Mouse (Mus musculus): Measurements from ENCODE around the gene Gm20696. TPM values are rescaled to one million over a fixed set of nuclear protein-coding genes. Genes with fewer than 3 reads are reported as not detected.

Gene Gm20696
- polyA plus RNA-seq, 1 experiment from 2014 or later, result 1.9 TPM

DNA sequence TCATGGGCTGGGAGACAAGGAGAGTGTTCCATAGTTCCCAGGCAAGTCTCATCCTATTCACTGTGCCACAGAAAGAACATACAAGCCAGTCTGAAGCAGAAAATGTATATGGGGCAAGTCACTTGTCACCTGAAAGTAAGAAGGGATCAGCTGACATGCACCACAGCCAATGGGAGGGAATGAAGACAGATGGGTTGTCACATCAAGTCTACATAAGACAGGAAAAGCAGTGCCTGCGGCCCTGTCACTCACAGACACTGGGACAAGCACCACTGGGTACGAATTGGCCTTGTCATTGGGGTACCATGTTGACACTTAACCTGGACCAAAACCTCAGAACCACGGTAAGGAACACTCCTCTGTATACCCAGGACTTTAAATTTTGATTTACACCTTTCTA is 360.8 kb downstream of the Gm20696 start:
- no peak for ATAC-seq (ENCODE audit: insufficient read depth, low FRiP score)
- Histone ChIP-seq H3K27ac (ENCODE audit: low read length) (no peak overlapping the region), H3K9me3 (replicated peaks; ENCODE audit: control insufficient read depth, low read length) (no peaks in the 10 kb centered on the region), H3K4me2 (ENCODE audit: low read depth, low read length) (no peak overlapping the region), H3K27me3 (ENCODE audit: control insufficient read depth, insufficient read depth, low read length) (no peaks in the 10 kb centered on the region), H3K4me3 (replicated peaks; ENCODE audit: low read length) (no peak overlapping the region), H3K36me3 (ENCODE audit: control insufficient read depth, insufficient read depth, low read length) (no peaks in the 10 kb centered on the region), H3K9ac (ENCODE audit: low read length) (no peak overlapping the region), H3K4me1 (ENCODE audit: control insufficient read depth, insufficient read depth, low read length) (no peaks in the 10 kb centered on the region)
- WGBS, result 86% methylated on average over 3 of the region's 3 CpGs

DNA sequence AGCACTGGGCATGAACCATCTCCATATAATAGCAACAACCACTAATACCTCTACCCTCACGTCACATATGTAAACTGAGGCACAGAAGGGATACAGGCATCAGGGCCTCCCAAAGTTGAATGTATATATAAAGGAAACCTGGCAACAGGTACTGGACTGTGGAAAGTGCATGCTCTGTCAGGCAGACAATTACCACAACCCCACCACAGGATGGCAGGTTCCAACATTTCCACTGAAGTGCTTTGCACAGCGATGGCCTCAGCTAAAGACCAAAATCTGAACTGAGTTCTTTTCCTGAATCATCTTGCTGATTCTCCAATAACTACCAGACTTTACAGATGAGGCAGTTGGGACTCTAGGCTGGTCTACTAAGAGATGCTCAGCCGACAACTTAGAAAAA is 361.4 kb downstream of the Gm20696 start:
- WGBS, result 86% methylated on average over 3 of the region's 3 CpGs
- Histone ChIP-seq H3K4me1 (ENCODE audit: control insufficient read depth, insufficient read depth, low read length) (no peaks in the 10 kb centered on the region), H3K9me3 (replicated peaks; ENCODE audit: control insufficient read depth, low read length) (no peaks in the 10 kb centered on the region), H3K36me3 (ENCODE audit: control insufficient read depth, insufficient read depth, low read length) (no peaks in the 10 kb centered on the region), H3K27me3 (ENCODE audit: control insufficient read depth, insufficient read depth, low read length) (no peaks in the 10 kb centered on the region), H3K4me3 (replicated peaks; ENCODE audit: low read length) (no peak overlapping the region), H3K4me2 (ENCODE audit: low read depth, low read length) (no peak overlapping the region), H3K9ac (ENCODE audit: low read length) (no peak overlapping the region), H3K27ac (ENCODE audit: low read length) (no peak overlapping the region)
- ATAC-seq (ENCODE audit: insufficient read depth, low FRiP score), result no peak

DNA sequence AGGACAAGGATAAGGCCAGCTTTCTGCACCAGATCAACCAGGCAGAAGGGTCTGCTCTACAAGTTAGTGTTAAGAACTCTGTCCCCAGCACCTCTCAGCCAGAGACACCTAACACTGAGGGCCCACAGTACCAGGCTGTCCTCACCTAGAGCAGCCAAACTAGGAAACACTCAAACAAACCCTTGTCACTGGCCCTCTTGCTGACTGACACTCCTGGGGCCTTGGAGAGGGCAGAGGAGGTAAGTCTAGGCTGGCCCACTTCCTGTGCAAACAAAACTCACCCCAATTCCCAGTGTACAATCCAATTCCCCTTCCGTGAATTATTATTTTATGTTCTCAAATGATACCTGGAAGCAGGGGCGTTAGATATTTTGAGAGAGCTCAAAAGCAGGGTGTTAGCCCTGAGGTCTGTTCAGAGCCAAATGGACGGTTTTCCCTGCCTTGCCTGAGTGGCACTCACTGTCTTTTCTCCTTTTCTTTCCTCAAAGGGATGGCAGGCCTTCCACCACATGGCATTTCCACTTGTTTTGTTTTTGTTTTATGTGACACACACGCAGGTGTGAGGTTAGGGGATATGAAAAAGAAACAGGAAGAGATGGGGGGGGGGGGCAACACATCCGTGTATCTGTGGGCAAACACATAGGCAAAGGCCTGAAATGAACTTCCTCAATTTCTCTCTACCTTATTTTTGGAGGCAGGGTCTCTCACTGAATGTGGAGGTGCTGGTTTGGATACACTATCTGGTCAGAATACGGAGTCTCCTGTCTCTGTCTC is 363.7 kb downstream of the Gm20696 start:
- Histone ChIP-seq H3K27ac (ENCODE audit: low read length) (no peak overlapping the region), H3K9ac (ENCODE audit: low read length) (no peak overlapping the region), H3K36me3 (ENCODE audit: control insufficient read depth, insufficient read depth, low read length) (no peaks in the 10 kb centered on the region), H3K27me3 (ENCODE audit: control insufficient read depth, insufficient read depth, low read length) (no peaks in the 10 kb centered on the region), H3K4me2 (ENCODE audit: low read depth, low read length) (no peak overlapping the region), H3K4me1 (ENCODE audit: control insufficient read depth, insufficient read depth, low read length) (no peaks in the 10 kb centered on the region), H3K9me3 (replicated peaks; ENCODE audit: control insufficient read depth, low read length) (no peaks in the 10 kb centered on the region), H3K4me3 (replicated peaks; ENCODE audit: low read length) (no peak overlapping the region)
- no peak for ATAC-seq (ENCODE audit: insufficient read depth, low FRiP score)
- 74% methylated on average over 6 of the region's 6 CpGs for WGBS

DNA sequence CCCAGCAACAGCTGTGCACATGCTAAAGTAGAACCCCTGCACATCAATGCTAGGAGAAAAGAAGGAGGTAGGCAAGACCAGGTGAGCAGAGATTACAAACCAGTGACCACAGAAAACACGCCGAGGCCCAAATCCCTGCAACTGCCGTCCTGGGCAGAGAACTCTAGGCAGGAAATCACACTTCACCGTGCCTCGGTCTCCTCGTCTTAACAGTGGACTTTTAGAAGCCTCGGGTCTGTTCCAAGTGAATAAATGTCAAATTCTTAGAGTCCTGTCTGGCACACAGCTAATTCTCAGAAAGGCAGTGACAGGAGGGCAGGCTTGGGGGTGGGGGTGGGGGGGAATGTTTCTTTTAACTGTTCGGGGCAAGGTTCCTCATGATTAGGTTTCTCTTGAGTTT is 364.7 kb downstream of the Gm20696 start:
- no peak overlapping the region for H3K4me2 ChIP-seq (ENCODE audit: low read depth, low read length)
- H3K27ac ChIP-seq (ENCODE audit: low read length), result no peak overlapping the region
- no peaks in the 10 kb centered on the region for H3K9me3 ChIP-seq (replicated peaks; ENCODE audit: control insufficient read depth, low read length)
- no peak overlapping the region for H3K9ac ChIP-seq (ENCODE audit: low read length)
- no peak for ATAC-seq (ENCODE audit: insufficient read depth, low FRiP score)
- no peaks in the 10 kb centered on the region for H3K36me3 ChIP-seq (ENCODE audit: control insufficient read depth, insufficient read depth, low read length)
- H3K4me1 ChIP-seq (ENCODE audit: control insufficient read depth, insufficient read depth, low read length), result no peaks in the 10 kb centered on the region
- WGBS, result 79% methylated on average over 8 of the region's 8 CpGs
- H3K27me3 ChIP-seq (ENCODE audit: control insufficient read depth, insufficient read depth, low read length), result no peaks in the 10 kb centered on the region
- H3K4me3 ChIP-seq (replicated peaks; ENCODE audit: low read length), result no peak overlapping the region

DNA sequence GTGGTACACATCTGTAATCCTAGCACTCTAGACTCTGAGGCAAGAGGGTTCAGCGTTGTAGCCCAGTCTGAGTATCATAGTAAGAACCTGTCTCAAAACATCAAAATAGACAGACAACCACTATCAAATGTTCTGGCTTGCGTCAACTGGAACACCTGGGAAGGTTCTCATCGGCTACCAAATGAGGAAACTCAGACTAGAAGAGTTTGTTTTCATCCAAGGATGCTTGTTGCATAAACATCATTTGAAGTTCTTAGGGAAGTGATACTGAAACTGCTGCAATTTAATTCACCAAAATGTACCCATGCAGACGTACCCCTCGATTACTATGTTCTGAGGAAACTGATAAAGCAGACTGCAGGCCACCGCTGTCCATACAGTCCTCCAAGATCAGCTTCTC is 366.4 kb downstream of the Gm20696 start:
- WGBS, result 84% methylated on average over 6 of the region's 6 CpGs
- Histone ChIP-seq H3K4me1 (ENCODE audit: control insufficient read depth, insufficient read depth, low read length) (peaks cover 5% of the 10 kb centered on the region; the same call in 1 of the 2 replicates), H3K27ac (ENCODE audit: low read length) (no peak overlapping the region), H3K4me2 (ENCODE audit: low read depth, low read length) (no peak overlapping the region), H3K9me3 (replicated peaks; ENCODE audit: control insufficient read depth, low read length) (no peaks in the 10 kb centered on the region), H3K4me3 (replicated peaks; ENCODE audit: low read length) (no peak overlapping the region), H3K9ac (ENCODE audit: low read length) (no peak overlapping the region), H3K27me3 (ENCODE audit: control insufficient read depth, insufficient read depth, low read length) (no peaks in the 10 kb centered on the region), H3K36me3 (ENCODE audit: control insufficient read depth, insufficient read depth, low read length) (no peaks in the 10 kb centered on the region)
- no peak for ATAC-seq (ENCODE audit: insufficient read depth, low FRiP score)

DNA sequence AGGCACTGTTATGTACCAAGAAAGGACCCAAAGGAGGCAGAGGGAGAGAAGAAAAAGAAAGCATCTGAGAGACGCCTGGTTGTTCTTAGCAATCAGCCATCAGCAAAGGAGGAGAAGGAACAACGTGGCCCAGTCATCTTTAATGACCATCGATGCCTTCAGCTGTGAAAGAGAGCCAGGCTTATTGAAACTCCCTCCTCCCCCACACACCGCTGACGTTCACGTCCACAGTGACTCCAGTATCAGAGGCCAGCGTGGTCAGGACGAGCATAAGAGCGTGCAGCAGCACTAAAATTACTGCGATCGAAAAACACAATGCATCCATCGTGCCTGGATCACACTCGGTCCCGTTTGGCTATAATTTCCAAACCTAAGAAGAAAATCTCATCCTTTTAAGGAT is 367.4 kb downstream of the Gm20696 start:
- no peaks in the 10 kb centered on the region for H3K36me3 ChIP-seq (ENCODE audit: control insufficient read depth, insufficient read depth, low read length)
- no peak overlapping the region for H3K4me3 ChIP-seq (replicated peaks; ENCODE audit: low read length)
- peaks cover 5% of the 10 kb centered on the region; the same call in 1 of the 2 replicates for H3K4me1 ChIP-seq (ENCODE audit: control insufficient read depth, insufficient read depth, low read length)
- no peak for ATAC-seq (ENCODE audit: insufficient read depth, low FRiP score)
- no peaks in the 10 kb centered on the region for H3K9me3 ChIP-seq (replicated peaks; ENCODE audit: control insufficient read depth, low read length)
- WGBS, result 83% methylated on average over 14 of the region's 14 CpGs
- H3K9ac ChIP-seq (ENCODE audit: low read length), result no peak overlapping the region
- no peaks in the 10 kb centered on the region for H3K27me3 ChIP-seq (ENCODE audit: control insufficient read depth, insufficient read depth, low read length)
- H3K27ac ChIP-seq (ENCODE audit: low read length), result no peak overlapping the region
- no peak overlapping the region for H3K4me2 ChIP-seq (ENCODE audit: low read depth, low read length)

DNA sequence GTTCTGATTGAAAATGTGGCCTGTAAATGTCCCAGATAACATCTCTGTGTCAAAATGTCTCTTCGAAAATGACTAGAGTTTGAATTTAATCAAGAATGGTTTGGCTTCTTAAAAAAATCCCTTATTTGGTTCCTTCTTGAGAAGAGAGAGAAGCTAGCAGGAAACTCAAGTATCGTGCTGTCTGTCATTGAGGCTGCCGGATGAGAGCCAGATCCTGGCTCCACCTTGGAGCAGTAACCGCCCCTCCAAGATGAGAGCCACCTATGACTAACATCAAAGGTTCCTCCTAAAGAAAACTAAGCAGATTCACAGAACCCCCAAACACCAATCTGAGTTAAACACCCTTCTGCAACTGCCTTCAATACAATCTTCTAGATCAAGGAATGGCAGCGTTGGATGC is 369.1 kb downstream of the Gm20696 start:
- H3K4me1 ChIP-seq (ENCODE audit: control insufficient read depth, insufficient read depth, low read length), result peaks cover 5% of the 10 kb centered on the region; the same call in 1 of the 2 replicates
- no peaks in the 10 kb centered on the region for H3K36me3 ChIP-seq (ENCODE audit: control insufficient read depth, insufficient read depth, low read length)
- 78% methylated on average over 5 of the region's 5 CpGs for WGBS
- no peaks in the 10 kb centered on the region for H3K27me3 ChIP-seq (ENCODE audit: control insufficient read depth, insufficient read depth, low read length)
- no peak overlapping the region for H3K27ac ChIP-seq (ENCODE audit: low read length)
- no peak overlapping the region for H3K4me2 ChIP-seq (ENCODE audit: low read depth, low read length)
- no peaks in the 10 kb centered on the region for H3K9me3 ChIP-seq (replicated peaks; ENCODE audit: control insufficient read depth, low read length)
- no peak for ATAC-seq (ENCODE audit: insufficient read depth, low FRiP score)
- no peak overlapping the region for H3K9ac ChIP-seq (ENCODE audit: low read length)
- no peak overlapping the region for H3K4me3 ChIP-seq (replicated peaks; ENCODE audit: low read length)

DNA sequence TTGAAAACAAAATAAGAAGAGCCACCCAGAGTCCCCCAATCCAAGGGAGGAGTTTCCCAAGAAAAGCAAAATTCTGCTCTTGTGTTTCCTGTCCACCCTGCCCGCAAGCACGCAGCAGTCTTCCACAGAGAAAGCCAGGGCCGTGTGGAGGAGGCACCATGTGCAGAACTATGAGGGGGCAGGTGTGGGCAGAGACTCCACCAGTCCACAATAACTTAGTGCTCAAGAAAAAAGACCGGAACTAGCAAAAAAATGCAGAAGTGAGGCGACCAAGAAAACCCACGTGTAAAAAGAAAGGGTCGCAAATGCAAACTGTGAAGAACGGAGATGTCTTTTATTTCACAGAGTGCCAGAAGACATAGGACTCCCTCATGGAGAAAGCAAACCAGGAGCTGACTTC is 371.1 kb downstream of the Gm20696 start:
- Histone ChIP-seq H3K9ac (ENCODE audit: low read length) (no peak overlapping the region), H3K4me1 (ENCODE audit: control insufficient read depth, insufficient read depth, low read length) (peaks cover 5% of the 10 kb centered on the region; the same call in 1 of the 2 replicates), H3K36me3 (ENCODE audit: control insufficient read depth, insufficient read depth, low read length) (no peaks in the 10 kb centered on the region), H3K27me3 (ENCODE audit: control insufficient read depth, insufficient read depth, low read length) (no peaks in the 10 kb centered on the region), H3K4me3 (replicated peaks; ENCODE audit: low read length) (no peak overlapping the region), H3K9me3 (replicated peaks; ENCODE audit: control insufficient read depth, low read length) (no peaks in the 10 kb centered on the region), H3K4me2 (ENCODE audit: low read depth, low read length) (no peak overlapping the region), H3K27ac (ENCODE audit: low read length) (no peak overlapping the region)
- no peak for ATAC-seq (ENCODE audit: insufficient read depth, low FRiP score)
- 65% methylated on average over 8 of the region's 8 CpGs for WGBS

DNA sequence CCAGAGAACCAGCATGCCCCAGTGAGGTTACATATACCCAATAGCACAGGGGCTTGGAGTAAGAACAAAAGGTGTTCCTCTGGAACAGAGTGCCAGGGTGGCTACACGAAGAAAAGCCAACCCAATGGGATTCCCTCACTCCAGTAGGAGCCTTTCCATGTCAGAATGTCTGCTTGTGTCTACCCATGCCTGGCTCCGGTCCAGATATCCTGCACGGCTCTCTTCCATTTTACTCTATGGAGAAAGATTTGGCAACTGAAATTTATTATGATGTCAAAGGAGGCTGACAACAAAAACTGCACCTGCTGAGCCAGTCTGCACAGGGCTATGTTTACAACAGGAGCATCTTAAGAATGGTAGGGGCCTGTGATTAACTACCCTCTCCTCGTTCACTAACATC is 377.4 kb downstream of the Gm20696 start:
- Histone ChIP-seq H3K9ac (ENCODE audit: low read length) (no peak overlapping the region), H3K9me3 (replicated peaks; ENCODE audit: control insufficient read depth, low read length) (no peaks in the 10 kb centered on the region), H3K27ac (ENCODE audit: low read length) (no peak overlapping the region), H3K27me3 (ENCODE audit: control insufficient read depth, insufficient read depth, low read length) (no peaks in the 10 kb centered on the region), H3K36me3 (ENCODE audit: control insufficient read depth, insufficient read depth, low read length) (no peaks in the 10 kb centered on the region), H3K4me2 (ENCODE audit: low read depth, low read length) (no peak overlapping the region), H3K4me1 (ENCODE audit: control insufficient read depth, insufficient read depth, low read length) (no peaks in the 10 kb centered on the region), H3K4me3 (replicated peaks; ENCODE audit: low read length) (no peak overlapping the region)
- WGBS, result 51% methylated on average over 4 of the region's 4 CpGs
- no peak for ATAC-seq (ENCODE audit: insufficient read depth, low FRiP score)

Data from stomach, embryonic 16.5 days (tissue).